Mouse (Mus musculus) hindbrain, postnatal 0 days (tissue): ENCODE measurements at regions not wholly inside any gene's neighbourhood (a gene's known extent, or its start where the extent isn't known, plus 50 kb on each side); places are given as distances from the start of the nearest gene placed in this dataset.
A peak's percentile ranks its signal among the peaks of the same experiment; 100 is the strongest.

Experiments used
- ATAC-seq: fragments of 200-750 bp; cut with Nextera tagmentation; 2 replicates; pipeline ENCODE4 v1.8.0; 2017; ENCODE audit warnings: mild to moderate bottlenecking, moderate TSS enrichment, moderate library complexity
- DNase-seq: peaks from one replicate; pipeline ENCODE4 v3.0.0-alpha.2; 2015; ENCODE audit warnings: low spot score
- H3K27ac ChIP-seq: fragments of 300-500 bp; sonication (generic); 2 replicates; pipeline ENCODE4 v1.5.1; 2014; ENCODE audit warnings: mild to moderate bottlenecking
- H3K27me3 ChIP-seq: fragments of 300-500 bp; sonication (generic); 2 replicates; pipeline ENCODE4 v1.6.1; 2014; ENCODE audit warnings: low read length, mixed read lengths; ENCODE audit not compliant: insufficient read depth
- H3K36me3 ChIP-seq: fragments of 300-500 bp; sonication (generic); 2 replicates; pipeline ENCODE4 v1.6.1; 2014; ENCODE audit warnings: low read length, mixed read lengths; ENCODE audit not compliant: insufficient read depth
- H3K4me1 ChIP-seq: fragments of 300-500 bp; sonication (generic); 2 replicates; pipeline ENCODE4 v1.6.1; 2014; ENCODE audit warnings: antibody characterized with exemption, low read length, mixed read lengths; ENCODE audit not compliant: insufficient read depth
- H3K4me2 ChIP-seq: fragments of 300-500 bp; sonication (generic); 2 replicates; pipeline ENCODE4 v1.6.1; 2014; ENCODE audit warnings: low read depth, mild to moderate bottlenecking, low read length, moderate library complexity, mixed read lengths
- H3K4me3 ChIP-seq: fragments of 300-500 bp; sonication (generic); 2 replicates; pipeline ENCODE4 v1.5.1; 2014; ENCODE audit warnings: low read length
- H3K9ac ChIP-seq: fragments of 300-500 bp; sonication (generic); replicated peaks from 2 replicates; pipeline ENCODE4 v1.6.1; 2014; ENCODE audit warnings: mild to moderate bottlenecking, low read length, moderate library complexity, mixed read lengths
- H3K9me3 ChIP-seq: fragments of 300-500 bp; sonication (generic); 2 replicates; pipeline ENCODE4 v1.6.1; 2016; ENCODE audit warnings: low read length, mixed read lengths
- CTCF ChIP-seq: IDR thresholded peaks from 2 replicates; pipeline ENCODE4 v1.5.1; 2016; ENCODE audit warnings: antibody characterized with exemption, control low read depth, low read depth
- WGBS: fragments of 180-500 bp; shearing (Covaris S2); extraction: QIAGEN DNeasy Blood & Tissue Kit; methylation state at CpG from one replicate; pipeline ENCODE4 v1.1.7; 2014; 5-methylcytosine and 5-hydroxymethylcytosine counted together

- no peak for TF ChIP-seq CTCF
- Histone ChIP-seq H3K4me3 (no peak overlapping the region), H3K4me1 (no peaks in the 10 kb centered on the region), H3K27ac (no peak overlapping the region), H3K4me2 (no peak overlapping the region), H3K9ac (no peak overlapping the region), H3K27me3 (no peaks in the 10 kb centered on the region), H3K9me3 (no peaks in the 10 kb centered on the region), H3K36me3 (no peaks in the 10 kb centered on the region)
- WGBS = 96% methylated on average over 9 of the region's 9 CpGs
- DNase-seq (no peak), ATAC-seq (no peak)
Measured at GRCm38 (mm10) chr12:109896397-109896796, 296.3 kb upstream of the Rtl1 start.

- WGBS = 86% methylated on average over 10 of the region's 10 CpGs
- H3K27me3 ChIP-seq = no peaks in the 10 kb centered on the region
- ATAC-seq (no peak), DNase-seq (no peak)
- H3K9ac ChIP-seq = no peak overlapping the region
- no peaks in the 10 kb centered on the region for H3K9me3 ChIP-seq
- H3K27ac ChIP-seq = no peak overlapping the region
- no peaks in the 10 kb centered on the region for H3K4me1 ChIP-seq
- H3K36me3 ChIP-seq = no peaks in the 10 kb centered on the region
- no peak overlapping the region for H3K4me2 ChIP-seq
- no peak for TF ChIP-seq CTCF
- H3K4me3 ChIP-seq = no peak overlapping the region
Measured at GRCm38 (mm10) chr12:109896906-109897305, 296.8 kb upstream of the Rtl1 start.

DNA sequence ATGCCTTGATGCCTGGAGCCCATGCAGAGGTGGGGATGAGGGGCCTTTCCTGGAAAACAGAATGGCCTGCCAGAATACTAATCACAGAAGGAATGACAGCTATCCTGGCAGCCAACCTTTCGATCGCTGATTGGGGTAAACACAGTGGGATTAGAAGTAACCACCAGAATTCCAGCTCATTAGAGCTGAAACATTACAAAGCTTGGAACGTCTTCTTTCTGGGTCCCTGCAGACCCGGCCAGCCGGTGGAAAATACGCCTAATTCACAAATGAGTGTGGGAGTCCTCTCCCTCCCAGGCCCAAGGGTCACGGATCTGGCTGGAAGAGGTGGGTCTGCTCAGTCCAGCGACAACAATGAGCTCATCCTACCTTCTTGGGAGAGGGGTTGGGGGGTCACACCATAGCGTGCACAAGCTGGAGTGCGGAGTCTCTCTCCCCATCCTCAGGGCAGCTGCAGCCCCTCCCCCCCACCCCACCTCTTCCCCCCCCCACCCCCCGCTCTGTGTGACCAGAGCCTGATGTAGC lies 297.8 kb upstream of the Rtl1 start:
- Histone ChIP-seq H3K9ac (no peak overlapping the region), H3K36me3 (no peaks in the 10 kb centered on the region), H3K4me1 (no peaks in the 10 kb centered on the region), H3K27ac (no peak overlapping the region), H3K4me3 (no peak overlapping the region), H3K4me2 (no peak overlapping the region), H3K27me3 (no peaks in the 10 kb centered on the region), H3K9me3 (no peaks in the 10 kb centered on the region)
- TF ChIP-seq CTCF = no peak
- DNase-seq = peak; percentile 16
- 56% methylated on average over 11 of the region's 11 CpGs for WGBS
- no peak for ATAC-seq

DNA sequence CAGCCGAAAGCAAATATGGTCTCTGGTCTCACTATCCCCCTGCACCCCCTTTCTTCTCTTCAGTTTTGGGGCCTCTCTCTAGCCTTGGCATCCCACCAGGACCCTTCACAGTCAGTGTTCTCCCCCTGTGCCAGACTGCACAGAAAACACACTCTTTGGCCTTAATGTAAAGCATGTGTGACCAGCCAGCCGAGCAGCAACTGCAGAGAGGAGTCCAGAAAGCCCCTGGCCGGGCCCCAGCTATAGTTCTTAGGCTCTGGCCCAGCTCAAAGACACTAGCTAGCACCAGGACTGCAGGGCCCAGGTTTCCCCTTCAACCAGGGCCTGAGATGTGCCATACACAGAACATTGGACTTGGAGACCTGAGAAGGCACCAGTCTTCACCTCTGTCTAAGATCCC lies 299.3 kb upstream of the Rtl1 start:
- 69% methylated on average over 3 of the region's 3 CpGs for WGBS
- no peak overlapping the region for H3K4me3 ChIP-seq

GRCm38 (mm10) chr12:109910966-109911495 lies 310.9 kb upstream of the Rtl1 start:
- H3K27me3 ChIP-seq = no peaks in the 10 kb centered on the region
- H3K9ac ChIP-seq = no peak overlapping the region
- 0 out of 2 replicates have a peak, but pooled peaks have one; percentile 10 for ATAC-seq
- peak; percentile 23 for DNase-seq
- no peak for TF ChIP-seq CTCF
- no peak overlapping the region for H3K4me3 ChIP-seq
- 21% methylated on average over 9 of the region's 9 CpGs for WGBS
- H3K27ac ChIP-seq = no peak overlapping the region
- 0 out of 2 replicates have a peak, but pooled peaks cover 5% of the 10 kb centered on the region for H3K4me1 ChIP-seq
- H3K36me3 ChIP-seq = no peaks in the 10 kb centered on the region
- no peaks in the 10 kb centered on the region for H3K9me3 ChIP-seq
- no peak overlapping the region for H3K4me2 ChIP-seq

More for the DNA sequence above, 299.3 kb upstream of the Rtl1 start:
- no peaks in the 10 kb centered on the region for H3K9me3 ChIP-seq
- ATAC-seq (no peak), DNase-seq (no peak)
- no peaks in the 10 kb centered on the region for H3K36me3 ChIP-seq
- TF ChIP-seq CTCF = no peak
- H3K4me1 ChIP-seq = no peaks in the 10 kb centered on the region
- H3K9ac ChIP-seq = no peak overlapping the region
- H3K4me2 ChIP-seq = no peak overlapping the region
- no peak overlapping the region for H3K27ac ChIP-seq
- H3K27me3 ChIP-seq = no peaks in the 10 kb centered on the region

GRCm38 (mm10) chr12:109911506-109911905 lies 311.4 kb upstream of the Rtl1 start:
- Histone ChIP-seq H3K27ac (no peak overlapping the region), H3K9me3 (no peaks in the 10 kb centered on the region), H3K36me3 (no peaks in the 10 kb centered on the region), H3K27me3 (no peaks in the 10 kb centered on the region), H3K9ac (no peak overlapping the region), H3K4me1 (0 out of 2 replicates have a peak, but pooled peaks cover 5% of the 10 kb centered on the region), H3K4me3 (no peak overlapping the region), H3K4me2 (no peak overlapping the region)
- TF ChIP-seq CTCF = no peak
- WGBS = 47% methylated on average over 9 of the region's 9 CpGs
- DNase-seq (no peak), ATAC-seq (no peak)

DNA sequence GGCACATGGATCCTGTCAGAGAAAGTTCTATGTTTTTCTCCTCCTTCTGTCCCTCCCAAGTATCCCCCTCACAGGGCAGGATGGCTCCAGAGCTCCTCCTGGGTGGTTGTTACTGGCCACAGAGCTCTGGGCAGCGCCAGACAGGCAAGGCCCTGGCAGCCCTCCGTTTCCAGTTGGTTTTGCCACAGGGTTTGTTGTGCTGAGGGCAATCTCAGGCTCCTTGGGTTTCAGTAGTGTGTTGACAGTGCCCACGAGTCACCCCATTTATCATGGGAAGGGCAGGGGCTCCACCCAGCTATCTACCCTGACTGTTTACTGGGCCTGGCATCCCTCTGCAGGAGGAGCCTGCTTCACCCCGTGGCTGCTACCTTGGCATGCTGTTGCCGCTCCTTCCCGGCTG lies 317.6 kb upstream of the Rtl1 start:
- no peak for DNase-seq
- Histone ChIP-seq H3K9me3 (no peaks in the 10 kb centered on the region), H3K4me3 (no peak overlapping the region), H3K36me3 (no peaks in the 10 kb centered on the region), H3K27me3 (no peaks in the 10 kb centered on the region), H3K4me1 (no peaks in the 10 kb centered on the region), H3K4me2 (no peak overlapping the region), H3K9ac (no peak overlapping the region), H3K27ac (no peak overlapping the region)
- ATAC-seq = no peak
- 75% methylated on average over 6 of the region's 6 CpGs for WGBS
- TF ChIP-seq CTCF = no peak
